Mouse (Mus musculus) kidney, adult 11 months (tissue): ENCODE data around the gene Dnah8.

ENCODE experiments used
- DNase-seq: peaks from one replicate; pipeline ENCODE4 v3.0.0; 2022

The Dnah8 gene

GRCm38 (mm10) chr17:30664856-30665255 is 40.7 kb downstream of the Dnah8 start:
- DNase-seq = no peak

DNA sequence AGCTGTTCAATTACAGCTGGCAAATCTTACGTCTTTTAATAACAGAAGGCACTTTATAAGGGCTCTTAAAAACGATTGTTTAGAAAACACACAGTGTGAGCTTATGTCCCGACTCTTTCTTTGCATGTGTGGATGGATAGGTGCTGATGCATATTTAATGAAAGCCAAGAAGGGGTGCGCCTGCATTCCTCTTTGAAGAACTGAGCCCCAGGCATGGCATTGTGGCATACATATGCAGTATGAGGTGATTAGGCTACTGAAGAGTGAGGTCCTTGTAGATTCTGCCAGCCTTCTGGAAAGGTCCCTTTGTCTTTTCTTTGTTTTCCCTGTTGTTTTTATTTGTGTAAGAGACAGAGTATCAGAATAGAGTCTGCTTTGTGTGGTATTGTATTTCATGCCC is 48.4 kb downstream of the Dnah8 start:
- DNase-seq = no peak

DNA sequence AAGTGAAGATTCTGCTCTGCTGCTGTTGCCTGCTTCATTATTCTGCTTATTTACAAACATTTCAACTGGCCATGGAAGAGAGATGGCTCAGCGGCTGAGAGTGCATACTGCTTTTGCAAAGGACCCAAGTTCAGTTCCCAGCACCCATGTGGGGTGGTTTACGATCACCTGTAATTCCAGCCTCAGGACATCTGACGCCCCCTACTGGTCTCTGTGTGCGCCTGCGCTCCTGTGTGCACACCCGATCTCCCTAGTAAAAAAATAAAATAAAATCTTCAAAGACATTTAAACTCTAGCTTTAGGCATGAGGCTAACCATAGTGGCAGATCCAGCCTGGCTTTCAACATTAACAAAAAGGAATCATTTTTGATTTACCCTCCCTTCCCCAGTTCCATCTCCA is 48.9 kb downstream of the Dnah8 start:
- DNase-seq = no peak

DNA sequence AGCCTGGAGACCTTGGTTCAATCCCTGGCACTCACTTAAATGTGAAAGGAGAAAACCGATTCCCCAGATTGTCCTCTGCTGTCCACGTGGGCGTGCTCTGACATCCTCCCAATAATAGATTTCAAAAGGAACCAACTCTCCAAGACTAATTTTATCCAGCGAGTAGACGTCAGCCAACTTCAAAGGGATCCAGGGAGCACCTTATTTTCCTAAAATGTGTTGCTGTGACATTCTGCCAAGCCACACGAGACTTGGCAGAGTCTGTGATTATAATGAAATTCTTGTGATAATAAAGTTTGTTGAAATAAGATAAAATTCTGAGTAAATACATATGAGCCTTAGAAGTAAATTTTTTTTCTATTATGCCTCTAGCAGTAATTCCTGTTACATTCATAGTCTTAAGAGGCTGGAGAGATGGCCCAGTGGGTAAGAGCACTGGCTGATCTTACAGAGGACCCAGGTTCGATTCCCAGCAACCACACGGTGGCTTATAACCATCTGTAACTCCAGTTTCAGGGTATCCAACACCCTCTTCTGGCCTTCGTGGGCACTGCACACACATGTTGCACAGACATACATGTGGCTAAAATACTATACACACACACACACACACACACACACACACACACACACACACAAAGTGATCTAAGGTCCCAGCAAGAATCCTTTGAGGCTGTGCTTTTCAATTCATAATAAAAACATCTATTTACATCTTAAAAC is 51.0 kb downstream of the Dnah8 start:
- no peak for DNase-seq

- no peak for DNase-seq
These were observed 54.4 kb downstream of the Dnah8 start for GRCm38 (mm10) chr17:30678523-30678922.

- no peak for DNase-seq
These were observed 55.5 kb downstream of the Dnah8 start for GRCm38 (mm10) chr17:30679612-30680011.

GRCm38 (mm10) chr17:30681604-30682003 is 57.5 kb downstream of the Dnah8 start:
- DNase-seq = peak; percentile 40

DNA sequence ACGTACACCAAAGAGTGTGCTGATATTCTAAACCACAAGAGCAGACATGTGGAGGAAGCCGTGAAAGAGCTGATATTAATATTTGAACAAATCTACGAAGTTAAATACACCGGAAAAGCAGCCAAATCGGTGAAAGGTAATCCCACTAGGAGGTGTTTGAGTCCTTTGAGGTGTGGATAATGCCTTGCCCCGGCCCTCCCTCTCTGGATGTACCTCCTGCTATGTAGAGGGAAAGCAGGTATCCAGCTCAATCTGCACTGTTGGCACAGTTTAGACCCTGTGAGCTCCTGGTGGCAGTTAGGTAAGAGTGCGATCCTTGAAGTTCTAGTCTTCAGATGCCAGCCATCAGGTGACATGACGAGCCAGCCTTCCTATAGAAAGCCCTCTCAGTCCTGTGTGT is 66.0 kb downstream of the Dnah8 start:
- no peak for DNase-seq

- DNase-seq = no peak
These were observed 67.3 kb downstream of the Dnah8 start for GRCm38 (mm10) chr17:30691481-30691880.

GRCm38 (mm10) chr17:30694281-30694680 is 70.1 kb downstream of the Dnah8 start:
- DNase-seq = no peak

GRCm38 (mm10) chr17:30714732-30715131 is 90.6 kb downstream of the Dnah8 start:
- DNase-seq = no peak

DNA sequence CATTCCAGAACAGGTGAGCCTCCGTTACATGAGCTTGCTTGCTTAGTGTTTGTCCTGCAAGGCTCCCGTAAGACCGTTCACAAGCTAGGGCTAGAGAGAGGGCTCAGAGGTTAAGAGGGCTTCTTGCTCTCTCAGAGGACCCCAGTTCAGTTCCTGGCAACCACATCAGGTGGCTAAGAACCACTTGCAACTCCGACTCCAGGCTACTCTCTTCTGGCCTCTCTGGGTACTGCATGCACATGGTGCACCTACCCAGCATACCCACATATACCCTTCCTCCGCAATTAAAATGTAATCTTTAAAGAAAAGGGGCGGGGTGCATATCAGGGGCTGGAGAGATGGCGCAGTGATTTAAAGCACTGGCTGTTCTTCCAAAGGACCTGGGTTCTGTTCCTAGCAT is 94.0 kb downstream of the Dnah8 start:
- DNase-seq = no peak

DNA sequence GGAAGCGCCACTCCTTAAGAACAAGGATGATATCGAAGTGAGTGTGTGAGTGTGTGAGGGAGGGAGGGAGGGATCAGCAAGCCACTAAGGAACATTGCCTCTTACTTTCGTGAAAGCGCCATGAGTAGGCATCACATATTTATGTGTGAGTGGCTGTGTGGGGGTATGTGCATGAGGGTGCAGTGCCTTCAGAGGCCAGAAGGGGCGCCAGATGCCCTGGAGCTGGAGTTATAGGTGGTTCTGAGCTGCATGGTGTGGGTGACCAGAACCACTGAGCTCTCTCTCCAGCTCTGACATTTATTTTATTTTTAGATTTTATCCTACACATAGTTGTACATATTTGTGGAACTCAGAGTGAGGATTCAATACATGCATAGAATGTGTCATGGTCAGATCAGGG is 94.9 kb downstream of the Dnah8 start:
- no peak for DNase-seq

GRCm38 (mm10) chr17:30727788-30728187 is 103.6 kb downstream of the Dnah8 start:
- no peak for DNase-seq

GRCm38 (mm10) chr17:30732736-30733135 is 108.6 kb downstream of the Dnah8 start:
- DNase-seq = no peak

- no peak for DNase-seq
These were observed 110.6 kb downstream of the Dnah8 start for GRCm38 (mm10) chr17:30734770-30735169.

GRCm38 (mm10) chr17:30735454-30735853 is 111.3 kb downstream of the Dnah8 start:
- no peak for DNase-seq

GRCm38 (mm10) chr17:30737797-30738196 is 113.6 kb downstream of the Dnah8 start:
- no peak for DNase-seq

GRCm38 (mm10) chr17:30739769-30740168 is 115.6 kb downstream of the Dnah8 start:
- no peak for DNase-seq

- no peak for DNase-seq
These were observed 119.8 kb downstream of the Dnah8 start for GRCm38 (mm10) chr17:30743947-30744346.

DNA sequence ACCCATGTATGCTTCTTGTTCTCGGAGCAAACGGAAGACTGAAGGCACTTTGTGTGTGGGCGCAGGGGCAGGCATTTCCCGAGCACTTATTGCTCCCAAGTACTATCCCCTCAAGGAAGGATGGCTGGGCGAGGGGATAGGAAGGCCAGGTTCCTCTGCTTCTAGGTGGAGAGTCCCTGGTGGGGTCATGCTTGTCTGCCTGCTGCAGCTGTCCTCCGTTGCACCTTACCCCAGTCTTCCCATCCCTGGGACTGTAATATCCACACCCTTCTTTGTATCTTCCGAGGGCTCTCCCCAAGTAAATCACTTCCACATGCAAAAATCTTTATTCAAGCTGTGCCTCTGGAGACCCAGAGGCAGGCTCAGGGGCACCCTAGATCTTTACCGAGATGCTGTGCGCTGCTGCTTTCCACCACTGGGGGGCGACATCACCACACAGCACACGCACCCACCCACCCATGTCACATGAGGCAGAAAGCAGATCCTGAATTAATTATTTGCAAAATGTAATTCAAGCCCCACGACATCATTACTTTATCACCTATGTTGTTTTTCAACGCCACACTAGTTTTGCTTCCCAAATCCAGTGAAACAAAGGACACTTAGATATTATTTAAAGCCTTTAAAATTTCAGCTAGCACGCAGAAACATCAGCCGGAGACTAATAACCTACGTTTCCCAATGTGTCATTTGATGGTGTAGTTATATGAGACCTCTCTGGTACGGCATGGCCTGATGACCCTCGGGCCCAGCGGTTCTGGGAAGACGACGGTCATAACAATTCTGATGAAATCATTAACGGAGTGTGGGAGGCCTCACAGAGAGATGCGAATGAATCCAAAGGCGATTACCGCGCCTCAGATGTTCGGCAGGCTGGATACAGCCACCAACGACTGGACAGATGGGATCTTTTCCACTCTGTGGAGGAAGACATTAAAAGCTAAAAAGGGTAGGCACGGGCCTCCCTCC is 122.2 kb downstream of the Dnah8 start:
- DNase-seq = no peak

- DNase-seq = no peak
These were observed 125.2 kb downstream of the Dnah8 start for GRCm38 (mm10) chr17:30749391-30749790.

DNA sequence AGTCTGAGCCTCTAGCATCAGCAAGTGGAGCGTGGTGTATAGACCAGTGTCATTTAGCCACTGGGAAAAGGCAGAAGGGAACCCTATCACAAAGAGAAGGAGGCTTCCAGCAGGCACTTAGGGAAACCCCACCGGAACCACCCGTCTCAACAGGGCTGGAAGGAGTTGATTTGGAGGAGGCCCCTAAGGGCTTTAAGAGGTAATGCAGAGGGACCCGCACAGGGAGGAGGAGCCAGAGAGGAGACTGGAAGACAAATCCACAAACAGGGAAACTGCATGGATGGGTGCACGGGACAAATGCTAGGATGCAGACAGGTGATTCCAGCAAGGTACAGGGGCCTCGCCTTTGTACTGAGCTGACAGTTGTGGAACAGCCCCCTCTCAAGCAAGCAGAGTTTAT is 126.1 kb downstream of the Dnah8 start:
- DNase-seq = no peak

DNA sequence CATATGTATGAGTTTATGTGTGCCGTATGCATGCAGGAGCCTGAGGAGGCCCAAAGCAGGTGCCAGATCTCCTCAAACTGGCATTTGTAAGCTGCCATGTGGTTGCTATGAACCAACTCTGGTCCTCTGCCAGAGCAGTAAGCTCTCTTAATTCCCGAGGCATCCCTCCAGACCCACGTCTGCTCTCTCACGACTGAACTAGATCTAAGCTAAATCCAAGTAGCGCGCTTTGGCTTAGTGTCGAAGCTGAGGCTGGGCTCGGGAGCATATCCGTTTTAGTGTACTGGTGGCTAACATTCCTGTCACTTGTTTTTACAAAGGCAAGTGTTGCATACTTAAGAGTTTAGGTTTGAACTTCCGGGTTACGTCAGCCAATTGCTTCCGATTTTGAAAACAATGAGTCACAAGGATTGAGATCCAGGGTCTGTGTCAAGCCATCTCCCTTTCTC is 128.2 kb downstream of the Dnah8 start:
- no peak for DNase-seq
